Mouse (Mus musculus) embryonic facial prominence, embryonic 15.5 days (tissue): ENCODE data around the gene Zfp536. TPM values are rescaled to one million over a fixed set of nuclear protein-coding genes. Genes with fewer than 3 reads are reported as not detected.
"Not testable (repeated sequence)": the region's sequence is repeated elsewhere in the genome, so short reads cannot be mapped to it uniquely, and the experiment has no call there.

ENCODE experiments used
- ATAC-seq: fragments of 200-750 bp; cut with Nextera tagmentation; 2 replicates; pipeline ENCODE4 v1.8.0; 2017; ENCODE audit warnings: low read depth, moderate TSS enrichment; ENCODE audit not compliant: insufficient number of reproducible peaks, low FRiP score, low TSS enrichment
- H3K27ac ChIP-seq: fragments of 300-500 bp; sonication (generic); replicated peaks from 2 replicates; pipeline ENCODE4 v1.5.1; 2015; ENCODE audit warnings: mild to moderate bottlenecking, inconsistent platforms
- H3K27me3 ChIP-seq: fragments of 300-500 bp; sonication (generic); 2 replicates; pipeline ENCODE4 v1.6.1; 2015; ENCODE audit warnings: inconsistent platforms
- H3K36me3 ChIP-seq: fragments of 300-500 bp; sonication (generic); 2 replicates; pipeline ENCODE4 v1.6.1; 2015; ENCODE audit warnings: mild to moderate bottlenecking, inconsistent platforms
- H3K4me1 ChIP-seq: fragments of 300-500 bp; sonication (generic); 2 replicates; pipeline ENCODE4 v1.6.1; 2015; ENCODE audit warnings: inconsistent platforms
- H3K4me2 ChIP-seq: fragments of 300-500 bp; sonication (generic); replicated peaks from 2 replicates; pipeline ENCODE4 v1.6.1; 2015; ENCODE audit warnings: mild to moderate bottlenecking, inconsistent platforms
- H3K4me3 ChIP-seq: fragments of 300-500 bp; sonication (generic); replicated peaks from 2 replicates; pipeline ENCODE4 v1.5.1; 2015; ENCODE audit warnings: mild to moderate bottlenecking, inconsistent platforms
- H3K9ac ChIP-seq: fragments of 300-500 bp; sonication (generic); 2 replicates; pipeline ENCODE4 v1.6.1; 2015; ENCODE audit warnings: inconsistent platforms
- H3K9me3 ChIP-seq: fragments of 300-500 bp; sonication (generic); replicated peaks from 2 replicates; pipeline ENCODE4 v1.6.1; 2016; ENCODE audit warnings: inconsistent platforms
- WGBS: fragments of 180-500 bp; shearing (Covaris S2); methylation state at CpG from one replicate; pipeline ENCODE4 v1.1.7; 2015; 5-methylcytosine and 5-hydroxymethylcytosine counted together
- polyA plus RNA-seq: library from polyadenylated mRNA; unstranded; fragments of >200 nt; fragmentation: Nextera tagmentation; extraction: Ambion mirVana; gene quantifications from 2 replicates; pipeline ENCODE4 v1.2.1, GENCODE M21; 2015

Gene Zfp536
- polyA plus RNA-seq, 1 experiment from 2014 or later = 6.6 TPM

DNA sequence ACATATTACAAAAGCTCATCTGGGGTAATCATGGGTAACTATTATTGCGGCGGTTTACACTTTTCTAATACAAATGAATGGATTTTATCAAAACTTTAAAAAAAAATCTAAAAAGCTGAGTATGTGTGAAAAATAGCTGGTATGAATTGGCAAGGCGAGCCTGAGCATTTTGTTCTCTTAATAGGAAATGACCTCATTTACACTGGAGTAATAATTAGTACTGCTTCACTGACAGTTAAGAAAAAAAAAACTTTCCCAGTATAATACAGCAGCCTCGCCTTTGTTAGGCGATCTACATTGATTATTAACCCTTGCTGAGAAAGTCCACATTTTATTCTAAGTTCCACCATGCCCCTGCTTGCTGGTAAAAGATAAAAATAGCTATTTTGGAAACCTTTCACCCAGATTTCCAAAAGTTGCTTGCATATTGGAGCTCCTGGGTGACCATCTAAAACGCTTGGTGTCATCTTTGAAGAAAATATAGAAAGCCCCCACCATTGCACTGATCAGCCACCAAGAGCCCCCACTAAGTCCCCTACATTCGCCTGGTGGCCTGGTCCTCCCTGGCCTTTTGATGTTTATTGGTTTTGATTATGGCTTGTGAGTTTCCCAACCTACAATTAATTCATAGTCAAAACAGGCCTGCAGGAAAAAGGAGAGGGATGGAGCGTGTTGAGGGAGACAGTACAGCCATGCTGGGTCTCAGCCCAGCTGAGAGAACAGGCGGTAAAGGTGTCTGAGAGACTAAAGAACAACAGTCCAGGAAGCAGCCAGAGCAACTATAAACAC is 49.2 kb downstream of the Zfp536 start:
- 65% methylated on average over 9 of the region's 9 CpGs for WGBS
- no peak overlapping the region for H3K4me2 ChIP-seq
- no peak for ATAC-seq

DNA sequence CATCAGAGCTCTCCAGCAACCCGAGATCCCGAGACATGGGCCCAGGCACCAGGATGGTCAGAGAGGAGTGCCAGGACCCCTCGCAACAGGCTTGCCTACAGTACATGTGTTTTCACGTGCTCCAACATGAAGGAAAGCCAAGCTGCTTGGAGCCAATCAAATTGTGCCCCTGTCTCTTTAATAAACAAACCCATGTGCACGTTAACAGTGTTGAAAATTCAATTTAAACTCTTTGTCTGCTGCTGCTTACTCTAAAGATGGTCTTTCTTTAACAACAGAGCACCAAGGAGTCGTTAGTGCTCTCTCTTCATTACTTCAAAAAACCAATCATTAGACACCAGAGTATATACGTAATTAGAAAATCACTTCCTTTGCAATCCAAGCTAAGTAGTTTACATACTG is 50.2 kb downstream of the Zfp536 start:
- Histone ChIP-seq H3K4me2 (no peak overlapping the region), H3K9me3 (no peaks in the 10 kb centered on the region)
- 36% methylated on average over 7 of the region's 7 CpGs for WGBS

More for the DNA sequence above, 49.2 kb downstream of the Zfp536 start:
- Histone ChIP-seq H3K27ac (no peak overlapping the region), H3K4me1 (no peaks in the 10 kb centered on the region), H3K4me3 (no peak overlapping the region), H3K9ac (no peak overlapping the region), H3K27me3 (no peaks in the 10 kb centered on the region), H3K36me3 (no peaks in the 10 kb centered on the region), H3K9me3 (no peaks in the 10 kb centered on the region)

DNA sequence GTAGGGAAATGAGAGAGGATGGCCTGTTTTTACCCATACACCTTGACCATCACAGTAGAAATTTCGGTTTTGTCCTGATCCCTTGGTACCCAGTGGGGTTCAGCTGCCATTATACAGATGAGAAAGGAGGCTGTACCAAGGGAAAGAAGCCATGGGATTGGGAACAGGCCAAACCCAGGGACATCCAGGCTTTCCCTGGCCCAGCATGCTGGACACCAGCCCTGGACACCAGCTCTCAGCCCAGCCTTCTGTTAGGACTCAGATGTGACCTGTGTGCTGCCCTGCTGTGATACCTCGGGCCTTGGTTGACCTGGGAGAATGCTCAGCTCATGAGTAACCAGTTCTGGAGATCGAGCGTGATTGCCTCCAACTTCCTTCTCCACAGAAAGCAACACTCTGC is 51.8 kb downstream of the Zfp536 start:
- 78% methylated on average over 4 of the region's 4 CpGs for WGBS
- no peak overlapping the region for H3K9ac ChIP-seq
- H3K27ac ChIP-seq = no peak overlapping the region
- no peak for ATAC-seq
- no peaks in the 10 kb centered on the region for H3K4me1 ChIP-seq
- no peaks in the 10 kb centered on the region for H3K9me3 ChIP-seq
- H3K27me3 ChIP-seq = 0 out of 2 replicates have a peak, but pooled peaks cover 8% of the 10 kb centered on the region
- no peak overlapping the region for H3K4me2 ChIP-seq
- no peaks in the 10 kb centered on the region for H3K36me3 ChIP-seq
- no peak overlapping the region for H3K4me3 ChIP-seq

More for the DNA sequence above, 50.2 kb downstream of the Zfp536 start:
- no peak overlapping the region for H3K9ac ChIP-seq
- no peaks in the 10 kb centered on the region for H3K4me1 ChIP-seq
- no peak overlapping the region for H3K27ac ChIP-seq
- no peak overlapping the region for H3K4me3 ChIP-seq
- 0 out of 2 replicates have a peak, but pooled peaks cover 6% of the 10 kb centered on the region for H3K27me3 ChIP-seq
- no peak for ATAC-seq
- H3K36me3 ChIP-seq = no peaks in the 10 kb centered on the region

DNA sequence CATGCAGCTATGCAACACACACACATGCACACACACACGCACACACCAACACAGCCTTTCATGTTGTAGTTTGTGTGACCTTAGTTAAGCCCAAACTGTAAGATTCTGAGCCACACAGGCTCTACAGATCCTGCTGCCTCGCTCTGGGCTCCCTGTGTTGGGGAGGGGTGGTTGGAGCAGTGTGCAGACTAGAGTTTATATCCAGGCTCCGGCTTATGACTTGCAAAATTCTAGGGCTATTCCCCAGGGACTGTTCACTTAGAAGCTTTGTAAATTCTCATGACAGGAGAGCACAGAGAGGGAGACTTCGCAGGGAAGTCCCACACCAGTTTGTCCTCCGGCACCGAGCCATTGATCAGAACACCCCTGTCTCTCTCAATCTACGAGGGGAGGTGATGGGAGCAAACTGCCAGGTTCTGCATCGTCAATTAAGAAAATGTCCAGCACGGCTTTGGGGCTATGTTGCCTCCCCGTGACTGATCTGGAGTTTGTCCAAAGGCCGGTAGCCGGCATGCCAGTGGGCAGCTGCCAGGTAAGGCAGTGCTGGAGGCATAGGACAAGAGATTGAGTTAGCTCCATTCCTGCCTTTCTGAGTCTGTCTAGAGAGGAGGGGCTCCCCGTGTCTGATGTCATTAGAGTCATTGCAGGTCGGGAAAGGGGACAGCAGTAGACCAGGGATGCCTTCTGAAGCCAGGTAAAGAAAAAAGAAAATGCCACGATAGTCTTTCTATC is 54.6 kb downstream of the Zfp536 start:
- Histone ChIP-seq H3K27me3 (peaks cover 14% of the 10 kb centered on the region; the same call in 1 of the 2 replicates), H3K4me2 (no peak overlapping the region), H3K36me3 (no peaks in the 10 kb centered on the region), H3K9ac (no peak overlapping the region), H3K27ac (no peak overlapping the region), H3K4me1 (no peaks in the 10 kb centered on the region), H3K9me3 (no peaks in the 10 kb centered on the region), H3K4me3 (no peak overlapping the region)
- WGBS = 65% methylated on average over 15 of the region's 15 CpGs
- no peak for ATAC-seq

DNA sequence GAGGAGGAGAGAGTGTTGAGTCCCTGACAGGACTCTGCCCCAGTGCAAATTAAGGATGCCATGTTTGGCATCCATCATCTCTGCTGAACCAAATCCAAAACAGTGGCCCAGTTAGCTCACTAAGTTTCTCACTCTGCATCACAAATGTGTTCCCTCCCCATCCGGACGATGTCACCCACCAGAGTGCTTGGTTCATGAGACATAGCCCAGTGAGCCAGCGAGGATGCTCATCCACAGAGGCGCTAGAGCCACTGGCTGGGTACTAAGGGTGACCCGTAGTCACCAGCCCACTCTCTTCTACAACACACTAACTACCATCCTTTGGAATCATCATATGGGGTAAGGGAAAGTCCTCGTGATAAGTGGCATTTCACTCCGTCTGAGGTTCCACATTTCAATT is 56.4 kb downstream of the Zfp536 start:
- no peak overlapping the region for H3K4me3 ChIP-seq
- 90% methylated on average over 7 of the region's 7 CpGs for WGBS
- no peak for ATAC-seq
- no peaks in the 10 kb centered on the region for H3K36me3 ChIP-seq
- no peak overlapping the region for H3K27ac ChIP-seq
- no peak overlapping the region for H3K4me2 ChIP-seq
- H3K4me1 ChIP-seq = no peaks in the 10 kb centered on the region
- H3K27me3 ChIP-seq = peaks cover 14% of the 10 kb centered on the region; the same call in 1 of the 2 replicates
- no peak overlapping the region for H3K9ac ChIP-seq
- H3K9me3 ChIP-seq = no peaks in the 10 kb centered on the region

DNA sequence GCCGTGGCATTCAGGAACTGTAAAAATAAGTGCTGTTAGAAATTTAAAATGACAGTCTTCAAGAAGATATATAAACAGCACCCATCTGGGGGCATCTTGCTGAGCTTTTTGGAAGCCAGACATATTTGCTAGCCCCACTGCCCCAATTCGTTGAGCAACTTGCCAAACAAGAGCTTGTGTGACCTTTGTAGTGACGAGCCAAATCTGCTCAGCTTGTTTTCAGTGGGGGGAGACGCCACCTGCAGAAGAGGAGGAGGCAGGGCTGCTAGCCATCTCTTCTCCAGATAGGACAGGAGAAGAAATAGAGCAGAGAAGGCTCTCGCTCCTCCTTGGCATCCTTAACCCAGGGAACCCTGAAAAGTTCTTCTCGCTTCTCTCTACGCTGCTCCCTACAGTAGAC is 56.8 kb downstream of the Zfp536 start:
- Histone ChIP-seq H3K36me3 (no peaks in the 10 kb centered on the region), H3K4me3 (no peak overlapping the region), H3K27me3 (peaks cover 14% of the 10 kb centered on the region; the same call in 1 of the 2 replicates), H3K9ac (no peak overlapping the region), H3K4me1 (no peaks in the 10 kb centered on the region), H3K27ac (no peak overlapping the region), H3K4me2 (no peak overlapping the region), H3K9me3 (no peaks in the 10 kb centered on the region)
- ATAC-seq = no peak
- 77% methylated on average over 7 of the region's 7 CpGs for WGBS

DNA sequence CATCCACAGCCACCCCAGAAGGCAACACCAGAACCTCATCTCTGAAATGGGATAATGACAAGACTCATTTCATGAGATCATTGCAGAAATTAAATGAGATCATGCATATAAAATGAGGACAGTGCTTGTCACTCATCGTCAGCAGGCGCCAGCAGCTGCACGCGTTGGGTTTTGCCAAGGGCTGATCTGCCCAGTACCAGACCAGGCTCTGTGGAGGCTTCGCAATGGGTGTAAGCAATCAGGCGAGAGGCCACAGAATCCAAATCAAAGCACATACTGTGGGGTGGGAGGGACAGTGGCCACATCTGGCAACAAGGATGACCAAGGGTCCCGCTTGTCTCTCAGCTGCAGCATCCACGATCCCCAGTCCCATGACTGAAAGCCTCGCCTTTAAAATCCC is 69.0 kb downstream of the Zfp536 start:
- Histone ChIP-seq H3K27ac (no peak overlapping the region), H3K4me3 (no peak overlapping the region), H3K9ac (no peak overlapping the region), H3K4me2 (no peak overlapping the region), H3K4me1 (no peaks in the 10 kb centered on the region), H3K9me3 (no peaks in the 10 kb centered on the region), H3K27me3 (no peaks in the 10 kb centered on the region), H3K36me3 (no peaks in the 10 kb centered on the region)
- ATAC-seq = no peak
- 88% methylated on average over 9 of the region's 9 CpGs for WGBS

DNA sequence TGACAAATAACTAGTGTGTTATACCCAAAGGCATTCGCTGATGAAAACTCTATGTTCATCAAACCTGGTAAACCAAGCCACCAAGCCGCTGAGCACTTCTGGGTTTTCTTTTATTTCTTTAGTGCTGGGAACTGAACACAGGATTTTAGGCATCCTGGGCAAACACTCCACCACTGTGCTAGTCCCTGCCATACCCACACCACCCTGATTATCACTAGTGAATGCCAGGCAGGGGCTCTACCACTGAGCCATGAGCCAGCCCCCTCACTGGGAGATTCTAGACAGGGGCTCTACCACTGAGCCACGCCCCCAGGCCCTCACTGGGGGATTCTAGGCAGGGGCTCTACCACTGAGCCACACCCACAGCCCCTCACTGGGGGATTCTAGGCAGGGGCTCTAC is 76.1 kb downstream of the Zfp536 start:
- H3K36me3 ChIP-seq, H3K27ac ChIP-seq, H3K4me1 ChIP-seq, H3K4me3 ChIP-seq, H3K9ac ChIP-seq, ATAC-seq, H3K27me3 ChIP-seq, H3K4me2 ChIP-seq, H3K9me3 ChIP-seq: not testable (repeated sequence)
- WGBS = 96% methylated on average over 3 of the region's 3 CpGs

DNA sequence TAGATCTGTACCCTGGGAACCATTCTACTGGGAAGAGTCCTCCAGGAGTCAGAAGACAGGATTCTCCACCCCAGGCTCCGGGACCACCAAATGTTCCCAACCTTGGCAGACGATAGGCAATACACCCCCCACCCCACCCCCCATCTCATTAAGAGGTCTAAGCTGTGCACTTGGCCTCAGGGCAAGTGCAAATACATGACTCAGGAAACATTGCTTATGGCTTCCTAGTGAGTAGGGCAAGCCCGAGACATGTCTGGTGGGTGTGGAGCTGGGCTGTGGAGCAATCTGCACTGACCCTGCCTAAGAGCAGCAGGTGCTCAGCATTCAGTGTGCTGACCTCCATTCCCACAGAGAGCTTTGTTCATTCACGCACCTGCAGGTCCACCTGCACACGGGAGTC is 78.4 kb downstream of the Zfp536 start:
- Histone ChIP-seq H3K4me1 (peaks cover under 1% of the 10 kb centered on the region; the same call in 1 of the 2 replicates), H3K9ac (no peak overlapping the region), H3K27me3 (no peaks in the 10 kb centered on the region), H3K9me3 (no peaks in the 10 kb centered on the region), H3K4me2 (no peak overlapping the region), H3K36me3 (no peaks in the 10 kb centered on the region), H3K27ac (no peak overlapping the region), H3K4me3 (no peak overlapping the region)
- no peak for ATAC-seq
- 50% methylated on average over 5 of the region's 5 CpGs for WGBS

DNA sequence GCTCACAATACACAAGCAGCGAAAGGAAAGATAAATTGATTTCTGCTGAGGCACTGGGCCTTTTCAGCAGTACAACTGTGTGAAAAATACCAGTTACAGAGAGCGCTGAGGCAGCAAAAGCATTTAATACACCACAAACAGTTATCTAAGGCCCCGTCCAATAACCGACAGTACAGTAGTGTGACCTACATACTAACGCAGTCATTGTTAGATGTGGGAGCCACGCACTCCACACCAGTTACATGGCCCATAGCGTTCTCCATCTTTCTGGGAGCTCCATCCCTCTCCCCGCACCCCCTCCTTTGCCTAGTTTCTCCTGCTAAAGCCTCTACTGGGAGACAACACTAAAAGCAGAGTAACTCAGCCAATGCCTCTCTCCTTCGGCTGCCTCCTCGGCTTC is 82.8 kb downstream of the Zfp536 start:
- H3K9ac ChIP-seq = no peak overlapping the region
- 80% methylated on average over 10 of the region's 10 CpGs for WGBS
- no peaks in the 10 kb centered on the region for H3K9me3 ChIP-seq
- H3K27me3 ChIP-seq = no peaks in the 10 kb centered on the region
- no peak overlapping the region for H3K4me2 ChIP-seq
- no peaks in the 10 kb centered on the region for H3K36me3 ChIP-seq
- no peak overlapping the region for H3K4me3 ChIP-seq
- peaks cover 3% of the 10 kb centered on the region; the same call in 1 of the 2 replicates for H3K4me1 ChIP-seq
- no peak for ATAC-seq
- no peak overlapping the region for H3K27ac ChIP-seq

DNA sequence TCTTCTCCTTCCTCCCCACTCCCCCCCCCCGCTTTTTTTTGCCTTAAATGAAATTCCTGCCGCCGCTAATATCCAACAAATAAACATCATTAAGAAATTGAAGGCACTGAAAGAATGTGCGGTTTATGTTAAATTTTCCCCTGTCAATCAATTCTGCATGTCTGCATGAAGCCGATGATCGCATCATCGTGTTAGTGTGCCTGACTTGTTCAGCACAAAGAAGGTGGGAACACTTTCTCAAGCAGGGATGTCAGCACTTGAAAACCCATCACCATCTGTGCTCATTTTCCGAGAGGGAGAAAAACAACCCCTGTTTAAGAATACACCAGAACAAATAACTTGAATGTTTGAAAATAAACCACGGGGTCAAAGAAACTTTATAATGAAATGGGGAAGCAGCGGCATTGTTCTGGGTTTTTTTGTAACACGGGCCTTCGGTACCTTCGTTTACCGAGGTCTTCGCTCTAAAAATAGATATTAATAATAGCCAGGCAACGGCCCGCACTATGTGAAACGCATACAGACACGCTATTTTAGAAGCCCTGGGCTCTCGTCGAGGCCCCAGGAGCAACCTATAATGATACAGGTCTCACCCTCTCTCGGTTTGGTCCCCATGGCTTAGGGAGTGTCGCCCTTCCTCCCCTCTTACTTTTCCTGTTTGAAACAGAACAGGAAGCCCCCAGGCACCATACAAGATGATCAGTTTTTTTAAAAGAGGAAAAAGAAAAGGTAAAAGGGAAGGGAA is 83.7 kb downstream of the Zfp536 start:
- 0 out of 2 replicates have a peak overlapping the region, but pooled peaks have one; percentile 1 for H3K4me2 ChIP-seq
- no peaks in the 10 kb centered on the region for H3K27me3 ChIP-seq

More for the DNA sequence above, 83.7 kb downstream of the Zfp536 start:
- 27% methylated on average over 23 of the region's 23 CpGs for WGBS
- no peak overlapping the region for H3K4me3 ChIP-seq
- no peaks in the 10 kb centered on the region for H3K36me3 ChIP-seq
- no peaks in the 10 kb centered on the region for H3K9me3 ChIP-seq
- ATAC-seq = no peak
- no peak overlapping the region for H3K9ac ChIP-seq
- peaks cover 3% of the 10 kb centered on the region; the same call in 1 of the 2 replicates for H3K4me1 ChIP-seq
- no peak overlapping the region for H3K27ac ChIP-seq
